Mouse (Mus musculus) erythroblast, embryonic 14.5 days (primary cell): Measurements from ENCODE around the gene Acer1.

Source experiments
- GATA1 ChIP-seq: IDR thresholded peaks from 2 replicates; pipeline ENCODE4 v1.6.1; 2012; ENCODE audit warnings: low read length, inconsistent platforms, mixed read lengths
- TAL1 ChIP-seq: IDR thresholded peaks from 3 replicates; pipeline ENCODE4 v1.6.1; 2012; ENCODE audit warnings: low read length, inconsistent platforms, mixed read lengths

DNA sequence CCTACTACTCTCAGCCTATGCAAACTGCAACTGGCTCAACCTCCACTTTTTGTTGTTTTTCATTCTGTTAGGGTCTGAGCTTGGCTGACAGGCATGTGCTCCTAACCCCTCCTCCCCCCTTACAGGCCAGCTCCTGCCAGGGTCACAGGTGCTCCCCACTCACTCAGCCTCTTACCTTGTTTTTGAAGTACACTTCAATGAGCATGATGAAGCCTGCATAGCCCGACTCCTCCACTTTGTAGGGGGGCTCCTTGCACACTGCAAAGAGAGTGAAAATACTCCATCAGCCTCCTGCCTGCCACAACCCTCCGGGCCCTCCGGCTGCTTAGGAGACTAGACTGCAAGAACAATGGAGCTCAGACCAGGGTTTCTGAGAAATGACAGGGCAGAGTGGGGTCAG lies 62.2 kb downstream of the Acer1 start:
- TF ChIP-seq GATA1: no peak
- TF ChIP-seq TAL1: no peak
